Mouse (Mus musculus): ENCODE data around the gene Ncoa1.

GRCm38 (mm10) chr12:4480250-4480649 lies 3.3 kb upstream of the Ncoa1 start:
- TF ChIP-seq EP300 (IDR thresholded peaks at IDR 0.05; ENCODE audit: low read depth) (no peak), CTCF (IDR thresholded peaks at IDR 0.05; ENCODE audit: low read depth) (no peak)

Measured in liver, embryonic 14.5 days (tissue).